Mouse (Mus musculus) midbrain, embryonic 16.5 days (tissue): Measurements from ENCODE around the gene Mettl7a3. TPM values are rescaled to one million over a fixed set of nuclear protein-coding genes. Genes with fewer than 3 reads are reported as not detected.
"Not testable (repeated sequence)": the region's sequence is repeated elsewhere in the genome, so short reads cannot be mapped to it uniquely, and the experiment has no call there.

ENCODE experiments used
- ATAC-seq: fragments of 200-750 bp; cut with Nextera tagmentation; 2 replicates; pipeline ENCODE4 v1.8.0; 2017; ENCODE audit warnings: moderate TSS enrichment
- H3K27ac ChIP-seq: fragments of 300-500 bp; sonication (generic); 2 replicates; pipeline ENCODE4 v1.5.1; 2014; ENCODE audit warnings: mild to moderate bottlenecking, low read length, mixed read lengths
- H3K27me3 ChIP-seq: fragments of 300-500 bp; sonication (generic); 2 replicates; pipeline ENCODE4 v1.6.1; 2014; ENCODE audit warnings: low read depth, low read length, mixed read lengths; ENCODE audit not compliant: control insufficient read depth, insufficient read depth
- H3K36me3 ChIP-seq: fragments of 300-500 bp; sonication (generic); 2 replicates; pipeline ENCODE4 v1.6.1; 2014; ENCODE audit warnings: mild to moderate bottlenecking, low read length, moderate library complexity, mixed read lengths; ENCODE audit not compliant: control insufficient read depth, insufficient read depth
- H3K4me1 ChIP-seq: fragments of 300-500 bp; sonication (generic); 2 replicates; pipeline ENCODE4 v1.6.1; 2014; ENCODE audit warnings: mild to moderate bottlenecking, low read length, mixed read lengths; ENCODE audit not compliant: control insufficient read depth, insufficient read depth
- H3K4me2 ChIP-seq: fragments of 300-500 bp; sonication (generic); 2 replicates; pipeline ENCODE4 v1.6.1; 2014; ENCODE audit warnings: mild to moderate bottlenecking, low read length, mixed read lengths
- H3K4me3 ChIP-seq: fragments of 300-500 bp; sonication (generic); 2 replicates; pipeline ENCODE4 v1.5.1; 2014; ENCODE audit warnings: low read depth, mild to moderate bottlenecking, low read length, moderate library complexity, mixed read lengths
- H3K9ac ChIP-seq: fragments of 300-500 bp; sonication (generic); 2 replicates; pipeline ENCODE4 v1.6.1; 2014; ENCODE audit warnings: low read depth, low read length, mixed read lengths
- H3K9me3 ChIP-seq: fragments of 300-500 bp; sonication (generic); replicated peaks from 2 replicates; pipeline ENCODE4 v1.6.1; 2014; ENCODE audit warnings: mild to moderate bottlenecking, low read length, mixed read lengths; ENCODE audit not compliant: control insufficient read depth, poor library complexity, severe bottlenecking
- WGBS: fragments of 180-500 bp; shearing (Covaris S2); extraction: QIAGEN DNeasy Blood & Tissue Kit; methylation state at CpG from one replicate; pipeline ENCODE4 v1.1.7; 2014; 5-methylcytosine and 5-hydroxymethylcytosine counted together
- polyA plus RNA-seq: library from polyadenylated mRNA; unstranded; fragments of >200 nt; fragmentation: Nextera tagmentation; extraction: Ambion mirVana; gene quantifications from 2 replicates; pipeline ENCODE4 v1.2.1, GENCODE M21; 2015

The Mettl7a3 gene
- polyA plus RNA-seq, 1 experiment from 2014 or later: not detected

DNA sequence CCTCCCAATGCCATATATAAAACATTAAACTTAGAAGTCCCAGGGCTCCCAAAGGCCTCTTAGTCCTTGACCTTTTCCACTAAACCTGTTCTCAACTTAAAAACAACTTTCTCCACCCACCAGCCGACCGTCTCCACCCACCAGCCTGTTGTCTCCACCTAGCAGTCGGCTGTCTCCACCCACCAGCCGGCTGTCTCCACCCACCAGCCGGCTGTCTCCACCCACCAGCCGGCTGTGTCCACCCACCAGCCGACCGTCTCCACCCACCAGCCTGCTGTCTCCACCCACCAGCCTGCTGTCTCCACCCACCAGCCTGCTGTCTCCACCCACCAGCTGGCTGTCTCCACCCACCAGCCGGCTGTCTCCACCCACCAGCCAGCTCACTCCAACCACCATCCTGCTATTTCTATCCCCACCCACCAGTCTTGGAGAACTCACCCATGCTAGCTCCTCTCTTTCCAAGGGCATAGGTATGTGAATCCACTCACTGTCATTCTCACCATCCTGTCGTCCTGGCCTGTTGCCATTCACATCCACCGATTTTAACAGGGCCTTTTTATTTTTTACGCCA, 10.6 kb upstream of the Mettl7a3 start:
- Histone ChIP-seq H3K4me2 (no peak overlapping the region), H3K27me3 (no peaks in the 10 kb centered on the region), H3K4me1 (no peaks in the 10 kb centered on the region), H3K27ac (no peak overlapping the region), H3K9me3 (no peaks in the 10 kb centered on the region), H3K4me3 (no peak overlapping the region), H3K9ac (no peak overlapping the region), H3K36me3 (no peaks in the 10 kb centered on the region)
- 82% methylated on average over 11 of the region's 12 CpGs for WGBS
- ATAC-seq: no peak

- 95% methylated on average over 3 of the region's 3 CpGs for WGBS
- H3K4me2 ChIP-seq: no peak overlapping the region
- ATAC-seq: no peak
- H3K4me3 ChIP-seq: no peak overlapping the region
- no peaks in the 10 kb centered on the region for H3K27me3 ChIP-seq
- H3K9me3 ChIP-seq: no peaks in the 10 kb centered on the region
- no peak overlapping the region for H3K9ac ChIP-seq
- no peak overlapping the region for H3K27ac ChIP-seq
- no peaks in the 10 kb centered on the region for H3K4me1 ChIP-seq
- no peaks in the 10 kb centered on the region for H3K36me3 ChIP-seq
These were observed 9.5 kb upstream of the Mettl7a3 start for GRCm38 (mm10) chr15:100325235-100325634.

GRCm38 (mm10) chr15:100328089-100328488, 6.6 kb upstream of the Mettl7a3 start:
- WGBS: 68% methylated on average over 3 of the region's 4 CpGs
- not testable (repeated sequence) for H3K9me3 ChIP-seq, ATAC-seq, H3K4me3 ChIP-seq, H3K9ac ChIP-seq, H3K27me3 ChIP-seq, H3K4me1 ChIP-seq, H3K36me3 ChIP-seq, H3K4me2 ChIP-seq, H3K27ac ChIP-seq

DNA sequence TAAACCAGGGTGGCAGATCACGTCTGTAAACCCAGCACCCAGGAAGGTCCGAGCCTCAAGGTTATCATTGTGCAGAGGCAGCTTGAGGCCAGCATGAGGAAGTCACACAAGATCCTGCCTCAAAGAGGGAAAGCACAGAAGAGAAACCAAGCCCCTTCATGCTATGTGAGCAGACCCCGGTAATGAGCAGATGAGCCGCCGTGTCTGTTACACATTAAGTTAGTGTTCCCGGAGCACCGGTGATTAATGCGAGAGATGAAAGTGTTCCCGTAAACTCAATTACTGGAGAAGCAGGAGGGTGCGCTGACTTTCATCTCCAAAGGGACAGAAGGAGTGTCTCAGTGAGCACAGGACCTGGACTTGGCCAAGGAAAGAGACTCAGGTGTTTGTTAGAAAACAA, 5.4 kb upstream of the Mettl7a3 start:
- not testable (repeated sequence) for H3K27ac ChIP-seq, H3K27me3 ChIP-seq, ATAC-seq, H3K36me3 ChIP-seq, H3K4me2 ChIP-seq, H3K4me1 ChIP-seq, H3K4me3 ChIP-seq, H3K9ac ChIP-seq, H3K9me3 ChIP-seq
- WGBS: 54% methylated on average over 10 of the region's 10 CpGs

GRCm38 (mm10) chr15:100330739-100331138, 4.0 kb upstream of the Mettl7a3 start:
- H3K9ac ChIP-seq: no peak overlapping the region
- no peak for ATAC-seq
- H3K27ac ChIP-seq: no peak overlapping the region
- no peaks in the 10 kb centered on the region for H3K4me1 ChIP-seq
- no peaks in the 10 kb centered on the region for H3K9me3 ChIP-seq
- H3K27me3 ChIP-seq: no peaks in the 10 kb centered on the region
- WGBS: 89% methylated on average over 7 of the region's 7 CpGs
- H3K36me3 ChIP-seq: no peaks in the 10 kb centered on the region
- no peak overlapping the region for H3K4me3 ChIP-seq
- H3K4me2 ChIP-seq: no peak overlapping the region

DNA sequence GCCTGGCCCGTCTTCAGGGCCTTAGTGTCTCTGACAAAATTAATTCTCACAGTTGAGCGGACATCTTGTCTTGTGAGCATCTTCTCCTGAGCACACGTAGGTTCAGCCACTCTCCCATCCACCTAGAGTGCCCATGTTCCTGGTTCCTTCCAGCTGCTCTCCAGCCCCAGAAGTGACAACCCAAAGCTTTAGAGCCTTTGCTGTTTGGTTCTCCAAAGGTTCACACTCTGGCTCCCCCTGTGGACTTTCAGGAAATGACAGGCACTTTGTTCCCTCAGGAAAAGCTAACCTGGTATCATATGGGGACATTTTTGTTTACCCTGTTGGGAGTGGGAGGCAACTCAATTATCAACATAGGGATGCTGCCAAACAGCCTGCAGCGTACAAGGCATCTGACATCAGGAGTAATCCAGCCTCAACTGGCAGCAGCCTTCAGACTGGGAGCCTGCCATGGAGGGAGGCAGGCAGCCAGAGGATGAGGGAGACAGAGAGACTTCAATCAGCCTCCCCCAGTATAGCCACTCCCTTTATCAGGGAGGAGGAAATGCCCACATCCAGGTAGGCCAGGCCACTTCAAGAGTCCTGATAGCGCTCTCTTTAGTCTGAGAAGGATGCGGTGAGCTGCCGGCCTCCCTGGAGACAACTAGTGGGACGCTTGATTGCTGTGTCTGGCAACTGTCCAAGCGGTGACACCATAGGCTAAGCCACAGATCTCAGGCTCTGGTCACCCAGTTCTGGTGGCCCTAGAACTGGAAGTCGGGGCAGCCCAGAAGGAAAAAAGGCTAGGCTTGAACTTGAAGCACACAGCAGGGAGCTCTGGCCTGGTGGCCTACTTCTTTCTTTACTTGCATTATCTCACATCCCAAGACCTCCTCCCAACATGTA, 2.4 kb upstream of the Mettl7a3 start:
- H3K9ac ChIP-seq, ATAC-seq, H3K4me3 ChIP-seq, H3K9me3 ChIP-seq, H3K4me2 ChIP-seq, H3K4me1 ChIP-seq, H3K27me3 ChIP-seq, H3K27ac ChIP-seq, H3K36me3 ChIP-seq: not testable (repeated sequence)
- 27% methylated on average over 2 of the region's 10 CpGs for WGBS

GRCm38 (mm10) chr15:100337328-100337727, 2.6 kb downstream of the Mettl7a3 start:
- not testable (repeated sequence) for H3K4me3 ChIP-seq, H3K36me3 ChIP-seq, H3K9me3 ChIP-seq, H3K4me1 ChIP-seq, ATAC-seq, H3K9ac ChIP-seq, H3K27ac ChIP-seq, H3K27me3 ChIP-seq, H3K4me2 ChIP-seq

DNA sequence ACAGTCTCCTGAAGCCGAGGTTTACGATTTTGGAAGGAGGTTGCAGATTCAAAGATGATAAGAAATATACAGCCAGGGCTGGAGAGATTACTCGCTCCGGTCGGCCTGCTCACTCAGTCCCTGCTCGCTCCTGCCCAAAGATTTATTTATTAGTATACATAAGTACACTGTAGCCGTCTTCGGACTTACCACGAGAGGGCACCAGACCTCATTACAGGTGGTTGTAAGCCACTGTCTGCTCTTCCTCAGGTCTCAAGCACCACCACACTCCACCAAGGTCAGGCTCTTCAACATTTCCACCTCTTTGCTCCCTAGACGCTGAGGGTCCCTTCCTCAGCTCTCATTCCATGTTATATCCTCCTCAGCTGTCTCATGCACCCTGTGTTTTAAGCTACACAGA, 3.1 kb downstream of the Mettl7a3 start:
- not testable (repeated sequence) for H3K9me3 ChIP-seq

GRCm38 (mm10) chr15:100341314-100341980, 6.7 kb downstream of the Mettl7a3 start:
- H3K9ac ChIP-seq, H3K27ac ChIP-seq, H3K9me3 ChIP-seq, H3K36me3 ChIP-seq, H3K4me1 ChIP-seq, H3K27me3 ChIP-seq, H3K4me3 ChIP-seq, ATAC-seq, H3K4me2 ChIP-seq: not testable (repeated sequence)
- WGBS: 77% methylated on average over 4 of the region's 5 CpGs

More for the DNA sequence above, 3.1 kb downstream of the Mettl7a3 start:
- ATAC-seq, H3K27ac ChIP-seq, H3K27me3 ChIP-seq, H3K4me3 ChIP-seq, H3K9ac ChIP-seq, H3K4me2 ChIP-seq, H3K36me3 ChIP-seq, H3K4me1 ChIP-seq: not testable (repeated sequence)
- WGBS: 50% methylated on average over 9 of the region's 10 CpGs
